Mouse (Mus musculus) intestine, embryonic 16.5 days (tissue): Measurements from ENCODE around the gene Cdc6. TPM values are rescaled to one million over a fixed set of nuclear protein-coding genes. Genes with fewer than 3 reads are reported as not detected.

ENCODE experiments used
- ATAC-seq: fragments of 200-750 bp; cut with Nextera tagmentation; 2 replicates; pipeline ENCODE4 v1.8.0; 2017; ENCODE audit warnings: moderate TSS enrichment, moderate library complexity
- H3K27ac ChIP-seq: fragments of 300-500 bp; sonication (generic); 2 replicates; pipeline ENCODE4 v1.5.1; 2014; ENCODE audit warnings: mild to moderate bottlenecking, low read length
- H3K27me3 ChIP-seq: fragments of 300-500 bp; sonication (generic); replicated peaks from 2 replicates; pipeline ENCODE4 v1.6.1; 2014; ENCODE audit warnings: low read length, control low read depth, mixed read lengths; ENCODE audit not compliant: control insufficient read depth, insufficient read depth
- H3K36me3 ChIP-seq: fragments of 300-500 bp; sonication (generic); 2 replicates; pipeline ENCODE4 v1.6.1; 2014; ENCODE audit warnings: low read length, control low read depth; ENCODE audit not compliant: control insufficient read depth, insufficient read depth
- H3K4me1 ChIP-seq: fragments of 300-500 bp; sonication (generic); 2 replicates; pipeline ENCODE4 v1.6.1; 2014; ENCODE audit warnings: low read length, control low read depth, mixed read lengths; ENCODE audit not compliant: control insufficient read depth, insufficient read depth
- H3K4me2 ChIP-seq: fragments of 300-500 bp; sonication (generic); 2 replicates; pipeline ENCODE4 v1.6.1; 2014; ENCODE audit warnings: low read depth, low read length, control low read depth
- H3K4me3 ChIP-seq: fragments of 300-500 bp; sonication (generic); 2 replicates; pipeline ENCODE4 v1.5.1; 2014; ENCODE audit warnings: mild to moderate bottlenecking, low read length
- H3K9ac ChIP-seq: fragments of 300-500 bp; sonication (generic); 2 replicates; pipeline ENCODE4 v1.6.1; 2014; ENCODE audit warnings: low read depth, low read length
- H3K9me3 ChIP-seq: fragments of 300-500 bp; sonication (generic); 2 replicates; pipeline ENCODE4 v1.6.1; 2016; ENCODE audit warnings: low read length, control low read depth; ENCODE audit not compliant: control insufficient read depth
- WGBS: fragments of 180-500 bp; shearing (Covaris S2); extraction: QIAGEN DNeasy Blood & Tissue Kit; methylation state at CpG from one replicate; pipeline ENCODE4 v1.1.7; 2014; 5-methylcytosine and 5-hydroxymethylcytosine counted together
- polyA plus RNA-seq: library from polyadenylated mRNA; unstranded; fragments of >200 nt; fragmentation: Nextera tagmentation; extraction: Ambion mirVana; gene quantifications from 2 replicates; pipeline ENCODE4 v1.2.1, GENCODE M21; 2015

Cdc6 gene
- polyA plus RNA-seq, result 18.9 and 23.0 TPM in 2 replicates

DNA sequence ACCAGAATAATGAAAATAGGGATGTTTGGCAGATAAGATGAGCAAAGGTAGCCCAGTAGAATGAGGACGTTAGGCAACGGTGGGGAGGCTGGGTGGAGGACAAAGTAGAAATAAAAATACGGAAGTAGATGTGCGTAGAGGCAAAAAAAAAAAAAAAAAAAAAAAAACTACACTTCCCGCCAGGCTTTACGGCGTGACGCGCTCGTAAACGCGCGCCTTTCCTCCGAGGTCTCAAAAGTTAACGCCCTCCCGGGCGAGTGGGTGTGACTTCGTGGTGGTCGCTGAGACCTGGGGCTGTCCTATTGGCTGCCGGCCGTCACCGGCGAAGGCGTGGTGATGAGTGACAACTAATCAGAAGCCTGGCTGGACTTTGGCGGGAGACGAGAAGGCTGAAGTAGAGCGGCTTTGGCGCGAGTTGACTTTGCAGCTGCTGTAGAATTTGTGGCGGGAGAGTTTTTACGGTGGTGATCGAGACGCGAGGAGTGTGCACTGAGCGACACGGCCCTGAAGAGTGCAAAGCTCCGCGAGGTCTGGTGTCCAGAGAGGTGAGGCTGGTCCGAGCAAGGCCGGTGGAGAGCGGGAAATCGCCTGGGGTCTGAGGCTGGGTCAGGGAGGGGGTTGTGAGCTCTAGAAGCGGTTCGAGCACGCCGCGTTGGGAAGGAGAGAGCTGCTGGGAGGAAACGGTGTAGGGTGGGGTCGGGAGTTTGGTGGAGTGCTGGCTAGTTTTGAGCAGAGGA lies at the start of gene Cdc6:
Cdc6 (plus strand) TSS at position 365 of the 737 bp plus-strand sequence.
- peak within 1 kb of the TSS; percentile 96 for H3K4me2 ChIP-seq
- peak within 1 kb of the TSS; percentile 68 for H3K4me3 ChIP-seq
- H3K27ac ChIP-seq, result peak within 1 kb of the TSS; percentile 94
- under 1% methylated on average over 49 of the region's 49 CpGs for whole genome bisulfite sequencing
- H3K27me3 ChIP-seq, result no peaks in the 10 kb centered on the region
- peak within 1 kb of the TSS; percentile 72 for H3K9ac ChIP-seq
- peaks cover 40% of the 10 kb centered on the region for H3K4me1 ChIP-seq
- no peaks in the 10 kb centered on the region for H3K9me3 ChIP-seq
- peak; percentile 88 for ATAC-seq
- H3K36me3 ChIP-seq, result 0 out of 2 replicates have a peak, but pooled peaks cover 6% of the 10 kb centered on the region

DNA sequence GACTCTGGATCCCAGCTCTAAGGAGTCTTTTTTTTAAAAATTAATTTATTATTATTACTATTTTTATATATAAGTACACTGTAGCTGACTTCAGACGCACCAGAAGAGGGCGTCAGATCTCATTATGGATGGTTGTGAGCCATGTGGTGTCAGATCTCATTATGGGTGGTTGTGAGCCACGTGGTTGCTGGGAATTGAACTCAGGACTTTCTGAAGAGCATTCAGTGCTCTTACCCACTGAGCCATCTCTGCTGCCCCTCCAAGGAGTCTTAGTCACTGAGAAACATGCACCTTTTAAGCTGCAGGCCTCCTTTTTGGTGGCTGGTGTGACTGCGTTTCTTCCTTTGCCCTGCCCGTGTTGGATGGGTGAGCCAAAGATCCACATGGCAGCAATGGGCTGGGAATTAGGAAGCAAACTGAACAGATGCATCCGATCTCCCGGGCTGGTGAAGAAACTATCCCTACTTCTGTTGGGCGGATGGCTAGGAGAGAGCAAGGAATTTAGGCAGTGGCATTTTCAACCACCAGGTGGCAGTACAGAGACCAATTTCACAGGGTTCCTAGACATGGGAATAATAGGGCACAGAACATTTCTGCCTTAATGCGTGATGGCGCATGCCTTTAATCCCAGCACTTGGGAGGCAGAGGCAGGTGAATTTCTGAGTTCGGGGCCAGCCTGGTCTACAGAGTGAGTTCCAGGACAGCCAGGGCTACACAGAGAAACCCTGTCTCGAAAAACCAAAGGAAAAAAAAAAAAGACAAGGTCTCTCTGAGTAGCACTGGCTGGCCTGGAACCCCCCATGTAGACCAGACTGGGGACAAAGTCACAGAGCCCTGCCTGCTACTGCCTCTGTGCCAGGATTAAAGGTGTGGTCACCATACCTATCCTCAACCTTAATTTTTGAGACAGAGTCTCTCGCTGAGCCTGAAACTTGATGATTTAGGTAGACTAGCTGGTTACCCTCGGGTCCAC lies 48.6 kb upstream of the Cdc6 start:
- Histone ChIP-seq H3K9me3 (no peaks in the 10 kb centered on the region), H3K4me2 (no peak overlapping the region; the same call in 1 of the 2 replicates), H3K4me1 (0 out of 2 replicates have a peak, but pooled peaks cover 5% of the 10 kb centered on the region), H3K4me3 (no peak overlapping the region), H3K36me3 (no peaks in the 10 kb centered on the region), H3K9ac (no peak overlapping the region), H3K27me3 (no peaks in the 10 kb centered on the region), H3K27ac (no peak overlapping the region; the same call in 1 of the 2 replicates)
- ATAC-seq, result peak; percentile 51
- 31% methylated on average over 14 of the region's 14 CpGs for WGBS

DNA sequence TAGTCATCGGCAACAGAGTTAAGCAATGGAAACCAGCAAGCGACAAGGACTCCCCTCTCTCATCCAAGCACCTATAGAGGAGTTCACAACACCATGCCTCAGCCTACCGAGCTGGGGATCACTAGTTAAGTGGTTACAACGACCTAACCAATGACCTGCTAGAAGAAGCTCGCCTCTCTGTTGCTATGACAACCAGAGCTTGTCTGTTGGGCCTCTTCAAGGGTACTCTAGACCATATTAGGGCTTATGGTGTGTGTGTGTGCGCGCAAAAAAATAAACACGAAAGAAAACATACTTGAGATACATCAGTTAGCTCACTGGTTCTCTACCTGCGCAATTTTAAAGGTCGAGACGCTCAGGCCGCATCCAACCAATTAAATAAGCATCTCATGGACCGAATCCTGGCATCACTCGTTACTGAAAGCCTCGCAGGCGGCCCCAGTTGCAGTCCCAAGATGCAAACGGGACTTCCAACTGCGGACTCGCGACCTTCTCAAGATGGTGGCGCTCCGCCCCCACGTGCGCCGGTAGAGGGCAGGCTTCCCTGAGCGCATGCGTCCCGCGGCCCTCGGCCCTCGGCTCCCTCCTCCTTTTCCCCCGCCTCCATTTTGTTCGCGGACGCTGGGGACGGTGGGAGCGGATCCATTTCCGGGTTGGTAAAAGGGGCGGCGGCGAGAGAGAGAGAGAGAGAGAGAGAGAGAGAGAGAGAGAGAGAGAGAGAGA lies 44.4 kb upstream of the Cdc6 start, which contains the start of gene Wipf2:
Wipf2 (plus strand) TSS at position 611 of the 723 bp plus-strand sequence.
- peak within 1 kb of the TSS; percentile 90 for H3K9ac ChIP-seq
- H3K9me3 ChIP-seq, result no peaks in the 10 kb centered on the region
- 7% methylated on average over 35 of the region's 41 CpGs for WGBS
- ATAC-seq, result peak; percentile 93
- no peaks in the 10 kb centered on the region for H3K27me3 ChIP-seq
- H3K36me3 ChIP-seq, result no peaks in the 10 kb centered on the region
- peaks cover 9% of the 10 kb centered on the region; the same call in 1 of the 2 replicates for H3K4me1 ChIP-seq
- peak within 1 kb of the TSS; percentile 71 for H3K4me3 ChIP-seq
- peak within 1 kb of the TSS; percentile 87 for H3K27ac ChIP-seq
- H3K4me2 ChIP-seq, result peak within 1 kb of the TSS; percentile 68

DNA sequence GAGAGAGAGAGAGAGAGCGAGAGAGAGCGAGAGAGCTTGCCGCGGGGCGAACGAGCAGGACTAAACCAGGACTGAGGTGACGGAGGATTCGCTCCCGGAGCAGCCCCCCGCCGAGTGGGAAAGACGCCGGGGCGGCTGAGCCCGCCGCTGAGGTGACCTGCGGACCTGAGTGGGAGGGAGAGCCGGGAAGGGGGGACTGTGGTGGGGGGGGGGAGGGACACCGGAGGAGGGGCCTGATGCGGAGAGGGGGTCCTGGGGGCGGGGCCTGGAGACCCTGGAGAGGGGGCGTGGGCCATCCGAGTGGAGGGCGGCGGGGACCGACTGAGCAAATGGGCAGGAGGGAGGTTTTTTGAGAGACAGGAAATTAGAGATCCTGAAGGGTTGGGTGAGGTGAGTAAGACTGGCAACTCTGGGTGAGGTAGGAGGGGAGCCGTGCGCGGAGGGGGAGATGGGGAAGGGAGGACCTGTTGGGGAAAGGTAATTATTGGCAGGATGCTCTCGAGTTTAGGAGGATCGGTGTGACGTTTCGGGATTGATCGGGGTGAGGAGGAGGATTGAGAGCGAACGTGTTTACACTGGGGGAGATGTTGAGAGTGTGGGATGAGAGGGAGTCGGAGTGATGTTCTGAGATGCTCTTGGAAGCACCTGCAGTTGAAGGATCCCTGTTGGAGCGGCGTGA lies 43.7 kb upstream of the Cdc6 start:
- ATAC-seq, result peak; percentile 78
- under 1% methylated on average over 36 of the region's 39 CpGs for WGBS

DNA sequence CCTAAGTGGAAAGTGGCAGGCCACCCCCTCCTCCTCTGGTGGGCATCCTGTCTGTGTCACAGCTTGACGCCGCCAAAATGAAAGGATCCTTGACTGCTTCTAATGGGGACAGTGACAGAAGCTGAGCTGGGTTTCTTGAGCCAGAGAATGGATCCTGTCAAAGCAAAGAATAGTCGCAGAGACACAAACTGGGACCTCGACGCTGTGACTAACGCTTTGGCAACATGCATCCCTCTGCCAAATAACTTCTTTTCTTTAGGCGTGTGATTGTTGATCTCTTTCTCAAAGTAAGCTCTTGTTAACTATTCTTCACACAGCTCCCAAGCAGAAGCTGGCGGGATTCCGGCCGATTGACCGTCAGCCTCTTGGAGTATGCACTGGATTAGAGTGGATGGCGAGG lies 40.3 kb upstream of the Cdc6 start:
- Histone ChIP-seq H3K9ac (no peak overlapping the region), H3K4me1 (peaks cover 7% of the 10 kb centered on the region; the same call in 1 of the 2 replicates), H3K27ac (no peak overlapping the region), H3K27me3 (no peaks in the 10 kb centered on the region), H3K9me3 (no peaks in the 10 kb centered on the region), H3K36me3 (no peaks in the 10 kb centered on the region), H3K4me2 (no peak overlapping the region), H3K4me3 (no peak overlapping the region)
- WGBS, result 86% methylated on average over 12 of the region's 12 CpGs
- ATAC-seq, result no peak

More for the DNA sequence above, 43.7 kb upstream of the Cdc6 start:
- Histone ChIP-seq H3K9ac (peak overlapping the region; percentile 90), H3K9me3 (no peaks in the 10 kb centered on the region), H3K27me3 (no peaks in the 10 kb centered on the region), H3K4me2 (peak overlapping the region; percentile 68), H3K4me1 (peaks cover 8% of the 10 kb centered on the region; the same call in 1 of the 2 replicates), H3K27ac (peak overlapping the region; percentile 87), H3K36me3 (no peaks in the 10 kb centered on the region), H3K4me3 (peak overlapping the region; percentile 71)

DNA sequence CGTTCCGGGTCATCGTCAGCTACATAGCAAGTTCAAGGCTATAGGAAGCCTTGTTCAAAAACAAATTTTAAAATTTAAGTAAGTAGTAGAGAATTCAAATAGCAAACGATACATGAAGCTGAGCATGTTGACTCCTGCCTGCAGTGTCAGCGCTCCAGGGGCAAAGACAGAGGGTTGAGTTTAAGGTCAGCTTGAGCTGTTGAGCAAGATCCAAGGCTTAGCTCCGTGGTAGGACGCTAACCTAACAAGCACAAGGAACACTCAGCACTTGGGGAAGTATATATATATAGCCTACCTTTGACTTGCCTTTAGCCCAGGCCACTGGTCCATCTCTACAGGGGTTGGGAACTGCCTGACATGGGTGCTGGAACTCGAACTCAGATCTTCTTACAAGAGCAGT lies 37.7 kb upstream of the Cdc6 start:
- Histone ChIP-seq H3K9ac (no peak overlapping the region), H3K36me3 (no peaks in the 10 kb centered on the region)
- 87% methylated on average over 8 of the region's 8 CpGs for WGBS

DNA sequence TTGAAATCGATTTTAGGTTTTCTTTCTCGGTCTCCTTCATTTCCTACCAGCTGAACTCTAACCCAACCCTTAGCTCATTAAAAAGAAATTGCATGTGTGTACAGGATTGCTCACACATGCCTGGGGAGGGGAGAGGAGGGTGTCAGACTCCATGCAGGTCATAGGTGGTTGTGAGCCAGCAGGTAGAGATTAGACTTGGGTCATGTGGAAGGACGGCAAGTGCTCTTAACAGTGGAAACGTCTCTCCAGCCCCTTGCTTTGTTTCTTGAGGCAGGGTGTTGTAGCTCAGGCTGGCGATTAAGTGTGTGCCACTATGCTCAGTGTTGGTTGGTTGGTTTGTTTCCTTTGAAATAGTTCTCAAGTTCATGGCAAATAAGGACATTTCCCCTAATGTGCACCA lies 36.8 kb upstream of the Cdc6 start:
- no peaks in the 10 kb centered on the region for H3K9me3 ChIP-seq
- no peak overlapping the region for H3K4me2 ChIP-seq
- no peak for ATAC-seq
- peaks cover 4% of the 10 kb centered on the region; the same call in 1 of the 2 replicates for H3K4me1 ChIP-seq
- no peaks in the 10 kb centered on the region for H3K36me3 ChIP-seq
- no peak overlapping the region for H3K4me3 ChIP-seq
- no peaks in the 10 kb centered on the region for H3K27me3 ChIP-seq
- no peak overlapping the region for H3K9ac ChIP-seq
- no peak overlapping the region for H3K27ac ChIP-seq
- 76% methylated on average over 5 of the region's 5 CpGs for WGBS

More for the DNA sequence above, 37.7 kb upstream of the Cdc6 start:
- H3K9me3 ChIP-seq, result no peaks in the 10 kb centered on the region
- no peak for ATAC-seq
- H3K27ac ChIP-seq, result no peak overlapping the region
- no peak overlapping the region for H3K4me2 ChIP-seq
- no peak overlapping the region for H3K4me3 ChIP-seq
- peaks cover 4% of the 10 kb centered on the region; the same call in 1 of the 2 replicates for H3K4me1 ChIP-seq
- H3K27me3 ChIP-seq, result no peaks in the 10 kb centered on the region

DNA sequence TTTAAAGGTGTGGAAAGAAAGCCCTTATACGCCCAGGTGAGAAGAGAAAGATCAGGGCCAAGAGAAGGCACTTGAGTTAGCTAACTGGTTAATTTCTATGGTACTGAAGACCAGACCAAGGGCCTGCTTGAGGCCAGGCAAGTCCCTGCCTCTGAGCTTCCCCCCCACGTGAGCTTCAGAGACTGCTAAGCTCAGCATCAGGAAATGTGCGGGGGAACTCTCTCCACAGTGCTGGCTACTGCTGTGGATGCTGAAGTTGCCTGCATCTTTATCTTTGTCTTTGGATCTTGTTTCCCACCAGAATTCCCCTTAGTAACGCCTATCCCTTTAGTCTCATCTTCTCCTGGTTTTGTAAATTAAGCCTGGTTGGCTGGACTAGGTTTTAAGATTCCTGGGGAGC lies 36.2 kb upstream of the Cdc6 start:
- H3K9me3 ChIP-seq, result no peaks in the 10 kb centered on the region
- ATAC-seq, result no peak
- no peak overlapping the region for H3K27ac ChIP-seq
- no peaks in the 10 kb centered on the region for H3K27me3 ChIP-seq
- 66% methylated on average over 4 of the region's 4 CpGs for WGBS
- no peak overlapping the region for H3K9ac ChIP-seq
- H3K4me2 ChIP-seq, result no peak overlapping the region
- H3K4me3 ChIP-seq, result no peak overlapping the region
- H3K4me1 ChIP-seq, result peaks cover 4% of the 10 kb centered on the region; the same call in 1 of the 2 replicates
- H3K36me3 ChIP-seq, result no peaks in the 10 kb centered on the region
